Mouse (Mus musculus) heart, postnatal 0 days (tissue): ENCODE results near the gene Tapbp.

Experiments used
- CTCF ChIP-seq: IDR thresholded peaks from 2 replicates; pipeline ENCODE4 v1.5.1; 2016; ENCODE audit warnings: antibody characterized with exemption, control low read depth, low read depth
- EP300 ChIP-seq: IDR thresholded peaks from 2 replicates; pipeline ENCODE4 v1.6.1; 2016; ENCODE audit warnings: antibody characterized with exemption, low read depth

GRCm38 (mm10) chr17:33947430-33948089 is 31.9 kb downstream of the Tapbp start:
- TF ChIP-seq CTCF (no peak), EP300 (no peak)
